Comparison of ENCODE assay signal across 8 mouse cellular contexts in the genomic region with DNA sequence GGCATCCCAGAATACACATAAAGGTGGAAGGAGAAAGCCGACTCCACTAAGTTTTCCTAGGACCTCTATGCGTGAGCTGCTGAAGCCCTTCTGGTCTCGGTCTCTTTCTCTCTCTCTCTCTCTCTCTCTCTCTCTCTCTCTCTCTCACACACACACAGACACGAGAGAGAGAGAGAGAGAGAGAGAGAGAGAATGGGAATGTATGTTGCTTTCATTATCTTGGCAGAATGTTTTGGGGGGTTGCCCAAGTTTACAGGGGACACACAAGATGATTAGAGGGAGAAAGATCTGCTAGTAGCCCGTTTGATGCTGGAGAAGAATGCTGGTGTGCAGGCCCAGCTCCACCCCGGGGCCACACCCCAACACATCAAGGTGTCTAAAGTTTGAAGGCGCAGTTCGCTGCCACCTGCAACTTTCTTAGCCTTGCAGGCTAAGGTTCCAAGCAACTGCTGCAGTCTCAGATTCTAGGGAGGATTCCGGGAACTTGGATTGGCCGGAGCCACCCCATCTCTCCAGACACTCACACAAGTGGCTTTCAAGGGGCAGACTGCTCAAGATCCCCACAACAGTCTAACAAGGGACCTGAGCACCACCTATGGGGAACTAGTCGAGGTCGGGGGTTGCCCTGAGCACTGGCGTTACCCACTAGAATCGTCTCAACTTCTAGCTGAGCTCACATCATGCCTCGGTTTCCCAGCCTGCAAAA. TPM values are rescaled to one million over a fixed set of nuclear protein-coding genes. Genes with fewer than 3 reads are reported as not detected.
DNase-seq lines count a peak whose midpoint lies in the region; TF ChIP-seq lines count a peak whose summit lies in the region.

No protein-coding gene starts in this region.

- peak overlapping the region; percentile 69 for H3K27ac ChIP-seq in thymus, adult 2 months (ENCODE audit: control insufficient read depth, insufficient read depth, low read length)
- peak overlapping the region; percentile 95 for H3K27ac ChIP-seq in limb, embryonic 10.5 days
- no peak overlapping the region for H3K27ac ChIP-seq in olfactory bulb, adult 2 months (ENCODE audit: insufficient read depth, low read depth, low read length)

- H3K9me3 ChIP-seq in limb, embryonic 10.5 days (replicated peaks), result no peaks in the 10 kb centered on the region

- peak; percentile 65 for DNase-seq in cerebellum, adult 9-10 months
- DNase-seq in cerebellum, postnatal 36 days, result no peak
- peak; percentile 40 for DNase-seq in thymus, adult 2 months
- no peak for DNase-seq in thymus, adult 18-20 months
- no peak for DNase-seq in limb, embryonic 10.5 days (ENCODE audit: low spot score)
- DNase-seq in left cerebral cortex, adult 11 months (ENCODE audit: low spot score), result no peak
- no peak for DNase-seq in right cerebral cortex, adult 18-20 months

- peaks cover 21% of the 10 kb centered on the region for H3K4me1 ChIP-seq in thymus, adult 2 months (replicated peaks; ENCODE audit: control insufficient read depth, insufficient read depth, low read length)
- peaks cover 55% of the 10 kb centered on the region for H3K4me1 ChIP-seq in limb, embryonic 10.5 days
- H3K4me1 ChIP-seq in olfactory bulb, adult 2 months (ENCODE audit: control insufficient read depth, insufficient read depth, low read length), result peaks cover 42% of the 10 kb centered on the region

- no peaks in the 10 kb centered on the region; the same call in 1 of the 2 replicates for H3K27me3 ChIP-seq in thymus, adult 2 months (ENCODE audit: control insufficient read depth, insufficient read depth, low read length)
- H3K27me3 ChIP-seq in limb, embryonic 10.5 days (ENCODE audit: low read depth, poor library complexity, severe bottlenecking), result peaks cover 34% of the 10 kb centered on the region

- TF ChIP-seq POLR2A in thymus, adult 2 months (IDR thresholded peaks at IDR 0.05; ENCODE audit: control insufficient read depth, extremely low read depth, insufficient read depth, low read length, poor library complexity), result no peak
- no peak for TF ChIP-seq POLR2A in olfactory bulb, adult 2 months (IDR thresholded peaks at IDR 0.05; ENCODE audit: insufficient read depth, low read depth, low read length)

- H3K4me3 ChIP-seq in thymus, adult 2 months (ENCODE audit: control insufficient read depth, insufficient read depth, low read length), result peak overlapping the region; percentile 71
- peak overlapping the region; percentile 76 for H3K4me3 ChIP-seq in limb, embryonic 10.5 days
- H3K4me3 ChIP-seq in olfactory bulb, adult 2 months (ENCODE audit: insufficient read depth, low read depth, low read length), result peak overlapping the region; percentile 83

- H3K36me3 ChIP-seq in thymus, adult 2 months (ENCODE audit: control insufficient read depth, insufficient read depth, low read length), result no peaks in the 10 kb centered on the region
- peaks cover 13% of the 10 kb centered on the region for H3K36me3 ChIP-seq in limb, embryonic 10.5 days

- TF ChIP-seq CTCF in thymus, adult 2 months (IDR thresholded peaks at IDR 0.05; ENCODE audit: borderline replicate concordance, control insufficient read depth, extremely low read depth, insufficient read depth, low read length, poor library complexity), result no peak
- TF ChIP-seq CTCF in olfactory bulb, adult 2 months (IDR thresholded peaks at IDR 0.05; ENCODE audit: insufficient read depth, low read depth, low read length), result no peak

- WGBS in thymus, adult 2 months, result 4% methylated on average over 15 of the region's 15 CpGs
- WGBS in limb, embryonic 10.5 days, result 11% methylated on average over 15 of the region's 15 CpGs
- WGBS in olfactory bulb, adult 2 months, result 6% methylated on average over 15 of the region's 15 CpGs

RNA-seq across cellular contexts. Expression of a gene that starts 0.9 kb away (rescaled TPM):
- 12.5 and 13.5 TPM in 2 replicates for polyA plus RNA-seq in thymus, adult 2 months (2012; rRNA removed)
- 18.2 and 29.4 TPM in 2 replicates for polyA plus RNA-seq in limb, embryonic 10.5 days (2016; fragmentation: Nextera tagmentation; extraction: Ambion mirVana)
- not detected in 2 replicates for polyA plus RNA-seq in olfactory bulb, adult 2 months (2012; ENCODE audit: insufficient read depth, insufficient read length, low replicate concordance, missing spikeins)

RNA-seq across cellular contexts. Expression of a gene that starts 4.9 kb away (rescaled TPM):
- 279 and 303 TPM in 2 replicates for polyA plus RNA-seq in thymus, adult 2 months (2012; rRNA removed)
- 116 and 143 TPM in 2 replicates for polyA plus RNA-seq in limb, embryonic 10.5 days (2016; fragmentation: Nextera tagmentation; extraction: Ambion mirVana)
- not detected in 2 replicates for polyA plus RNA-seq in olfactory bulb, adult 2 months (2012; ENCODE audit: insufficient read depth, insufficient read length, low replicate concordance, missing spikeins)

RNA-seq across cellular contexts. Expression of a gene that starts 9.2 kb away (rescaled TPM):
- 5.8 and 7.5 TPM in 2 replicates for polyA plus RNA-seq in thymus, adult 2 months (2012; rRNA removed)
- 0.31 and 0.49 TPM in 2 replicates for polyA plus RNA-seq in limb, embryonic 10.5 days (2016; fragmentation: Nextera tagmentation; extraction: Ambion mirVana)
- polyA plus RNA-seq in olfactory bulb, adult 2 months (2012; ENCODE audit: insufficient read depth, insufficient read length, low replicate concordance, missing spikeins), result not detected in 2 replicates

RNA-seq across cellular contexts. Expression of a gene that starts 15.3 kb away (rescaled TPM):
- not detected in 2 replicates for polyA plus RNA-seq in thymus, adult 2 months (2012; rRNA removed)
- polyA plus RNA-seq in limb, embryonic 10.5 days (2016; fragmentation: Nextera tagmentation; extraction: Ambion mirVana), result not detected in 2 replicates
- not detected in 2 replicates for polyA plus RNA-seq in olfactory bulb, adult 2 months (2012; ENCODE audit: insufficient read depth, insufficient read length, low replicate concordance, missing spikeins)

RNA-seq across cellular contexts. Expression of a gene that starts 17.2 kb away (rescaled TPM):
- 103 and 121 TPM in 2 replicates for polyA plus RNA-seq in thymus, adult 2 months (2012; rRNA removed)
- polyA plus RNA-seq in limb, embryonic 10.5 days (2016; fragmentation: Nextera tagmentation; extraction: Ambion mirVana), result 63.6 and 67.1 TPM in 2 replicates
- not detected in 2 replicates for polyA plus RNA-seq in olfactory bulb, adult 2 months (2012; ENCODE audit: insufficient read depth, insufficient read length, low replicate concordance, missing spikeins)

Comparison
In these comparisons a context has a peak if more than half of its experiments do, and no peak if none do; other contexts are left out.
1. DNase-seq: peak in cerebellum, adult 9-10 months (single experiment) and thymus, adult 2 months (single experiment); none in cerebellum, postnatal 36 days (0 of 2), thymus, adult 18-20 months (0 of 2), limb, embryonic 10.5 days (single experiment), left cerebral cortex, adult 11 months (single experiment) and right cerebral cortex, adult 18-20 months (single experiment).
2. RNA of a gene that starts 0.9 kb away (polyA plus RNA-seq): 18.2 to 29.4 TPM in limb, embryonic 10.5 days and 12.5 to 13.5 TPM in thymus, adult 2 months; not detected in olfactory bulb, adult 2 months; every median in the first group is over 10 times any median in the second.
3. Peak in every context shown above with its lines, with median percentiles within 50 percentile points of each other: H3K4me3 ChIP-seq.